Mouse (Mus musculus) bone marrow, adult 2 months (tissue): ENCODE measurements around the gene Gopc.

Experiments
- CTCF ChIP-seq: fragments of 200-500 bp; IDR thresholded peaks from 2 replicates; pipeline ENCODE4 v1.5.1; 2011; ENCODE audit warnings: low read length, control low read depth; ENCODE audit not compliant: control insufficient read depth, insufficient read depth
- POLR2A ChIP-seq: fragments of 200-500 bp; IDR thresholded peaks from 2 replicates; pipeline ENCODE4 v1.6.1; 2011; ENCODE audit warnings: low read depth, mild to moderate bottlenecking, control low read depth, low read length, borderline replicate concordance; ENCODE audit not compliant: control insufficient read depth

GRCm38 (mm10) chr10:52353184-52353583 is 28.7 kb downstream of the Gopc start:
- TF ChIP-seq POLR2A (no peak), CTCF (no peak)
